Mouse (Mus musculus) hindlimb bud, embryonic 11.5 days (tissue): ENCODE data around the gene Nacc2.

ENCODE experiments used
- DNase-seq: peaks from one replicate; pipeline ENCODE4 v3.0.0-alpha.2; 2012; ENCODE audit warnings: low read depth, low spot score; ENCODE audit errors: extremely low spot score

Gene Nacc2

GRCm38 (mm10) chr2:26011420-26011819, 111.6 kb downstream of the Nacc2 start:
- no peak for DNase-seq
